Mouse (Mus musculus) embryonic facial prominence, embryonic 13.5 days (tissue): ENCODE results near the gene Rbak. TPM values are rescaled to one million over a fixed set of nuclear protein-coding genes. Genes with fewer than 3 reads are reported as not detected.
"Not testable (repeated sequence)": the region's sequence is repeated elsewhere in the genome, so short reads cannot be mapped to it uniquely, and the experiment has no call there.

Source experiments
- ATAC-seq: fragments of 200-750 bp; cut with Nextera tagmentation; 2 replicates; pipeline ENCODE4 v1.8.0; 2017; ENCODE audit warnings: low read depth; ENCODE audit not compliant: insufficient number of reproducible peaks, insufficient read depth, low FRiP score, low TSS enrichment
- H3K27ac ChIP-seq: fragments of 300-500 bp; sonication (generic); 2 replicates; pipeline ENCODE4 v1.5.1; 2015; ENCODE audit warnings: moderate library complexity, mild to moderate bottlenecking, inconsistent platforms
- H3K27me3 ChIP-seq: fragments of 300-500 bp; sonication (generic); 2 replicates; pipeline ENCODE4 v1.6.1; 2015; ENCODE audit warnings: mild to moderate bottlenecking, inconsistent platforms
- H3K36me3 ChIP-seq: fragments of 300-500 bp; sonication (generic); 2 replicates; pipeline ENCODE4 v1.6.1; 2015; ENCODE audit warnings: mild to moderate bottlenecking, inconsistent platforms
- H3K4me1 ChIP-seq: fragments of 300-500 bp; sonication (generic); 2 replicates; pipeline ENCODE4 v1.6.1; 2015; ENCODE audit warnings: inconsistent platforms
- H3K4me2 ChIP-seq: fragments of 300-500 bp; sonication (generic); 2 replicates; pipeline ENCODE4 v1.6.1; 2015; ENCODE audit warnings: moderate library complexity, mild to moderate bottlenecking, inconsistent platforms
- H3K4me3 ChIP-seq: fragments of 300-500 bp; sonication (generic); 2 replicates; pipeline ENCODE4 v1.5.1; 2015; ENCODE audit warnings: mild to moderate bottlenecking, inconsistent platforms
- H3K9ac ChIP-seq: fragments of 300-500 bp; sonication (generic); 2 replicates; pipeline ENCODE4 v1.6.1; 2015; ENCODE audit warnings: mild to moderate bottlenecking, inconsistent platforms
- H3K9me3 ChIP-seq: fragments of 300-500 bp; sonication (generic); 2 replicates; pipeline ENCODE4 v1.6.1; 2016; ENCODE audit warnings: inconsistent platforms
- WGBS: fragments of 180-500 bp; shearing (Covaris S2); methylation state at CpG from one replicate; pipeline ENCODE4 v1.1.7; 2015; ENCODE audit warnings: mixed read lengths; 5-methylcytosine and 5-hydroxymethylcytosine counted together
- polyA plus RNA-seq: library from polyadenylated mRNA; unstranded; fragments of >200 nt; fragmentation: Nextera tagmentation; extraction: Ambion mirVana; gene quantifications from 2 replicates; pipeline ENCODE4 v1.2.1, GENCODE M21; 2015

The Rbak gene
- polyA plus RNA-seq: 19.0 and 21.2 TPM in 2 replicates

DNA sequence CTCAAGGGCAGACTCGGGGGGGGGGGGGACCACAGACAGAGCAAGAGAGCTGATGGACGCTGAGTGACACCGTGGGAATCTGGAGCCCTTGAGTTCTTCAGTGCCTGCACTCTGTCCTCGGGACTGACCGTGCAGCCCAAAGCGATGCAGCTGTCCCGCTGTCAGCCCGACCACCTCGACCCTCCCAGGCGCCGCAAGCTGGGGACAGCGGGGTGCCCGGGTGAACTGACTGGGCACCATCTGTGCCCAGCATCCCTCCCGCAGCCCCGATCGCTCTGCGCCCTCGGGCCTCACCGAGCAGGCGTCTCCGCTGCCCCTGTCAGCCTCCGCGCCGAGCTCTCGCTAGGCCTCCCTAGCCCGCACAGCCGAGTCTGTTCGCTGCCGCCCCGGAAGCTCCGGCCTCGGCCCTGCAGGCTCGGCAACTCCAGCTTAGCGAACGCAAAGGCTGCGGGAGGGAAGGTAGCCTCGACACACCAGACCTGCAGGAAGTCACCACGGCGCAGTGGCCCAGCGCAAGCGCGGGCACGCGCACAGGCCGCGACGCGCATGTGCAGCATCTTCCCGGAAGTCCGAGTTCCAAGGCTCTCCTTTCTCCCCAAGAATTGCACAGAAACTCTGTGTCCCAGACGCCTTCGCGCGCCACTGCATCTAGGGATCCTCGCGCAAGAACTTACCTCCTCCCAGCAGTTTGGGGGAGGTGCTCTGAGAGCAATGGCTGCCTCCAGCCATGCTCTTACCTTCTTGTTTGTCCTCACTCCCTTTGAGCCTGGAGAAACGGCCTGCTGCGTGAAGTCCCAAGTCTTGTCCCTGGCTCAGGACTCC, at the start of gene Rbak, which contains the start of gene Spdye4b:
Gene Rbak, minus strand, starts transcription at position 521 of the 822 bp plus-strand sequence.
Gene Spdye4b, plus strand, starts transcription at position 763 of the 822 bp plus-strand sequence.
- H3K4me2 ChIP-seq: peak within 1 kb of the TSS; percentile 67
- under 1% methylated on average over 58 of the region's 58 CpGs for WGBS

DNA sequence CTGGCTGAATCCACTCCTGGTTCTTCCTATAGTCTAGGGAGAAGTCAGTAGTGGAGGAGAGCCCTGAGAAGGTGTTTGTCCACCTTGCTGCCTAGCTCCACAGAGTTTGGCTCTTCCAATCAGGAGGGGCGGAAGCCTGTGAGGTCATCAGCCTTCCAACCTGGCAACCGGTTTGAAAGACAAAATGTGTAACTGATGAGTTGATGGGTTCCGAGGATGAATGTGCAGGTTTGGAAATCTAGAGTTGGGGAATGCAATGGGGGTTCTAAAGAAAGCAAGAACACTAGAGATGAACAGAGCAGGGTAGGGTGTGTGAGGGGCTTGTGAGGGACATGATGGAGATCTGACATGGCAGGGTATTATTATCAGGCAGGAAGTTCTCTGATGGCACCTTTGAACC, 46.2 kb upstream of the Rbak start, which contains the start of gene Spdye4a:
Gene Spdye4a, minus strand, starts transcription at position 101 of the 400 bp plus-strand sequence.
- Histone ChIP-seq H3K4me2 (no peak within 1 kb of the TSS), H3K4me1 (no peaks in the 10 kb centered on the region), H3K9ac (no peak within 1 kb of the TSS), H3K27ac (no peak within 1 kb of the TSS), H3K9me3 (peaks cover 9% of the 10 kb centered on the region), H3K36me3 (no peaks in the 10 kb centered on the region), H3K27me3 (no peaks in the 10 kb centered on the region), H3K4me3 (no peak within 1 kb of the TSS)
- WGBS: 89% methylated on average over 3 of the region's 3 CpGs
- no peak for ATAC-seq

More for the DNA sequence above, at the start of gene Rbak, which contains the start of gene Spdye4b:
- peak within 1 kb of the TSS; percentile 93 for H3K4me3 ChIP-seq
- H3K4me1 ChIP-seq: peaks cover 12% of the 10 kb centered on the region
- ATAC-seq: peak; percentile 94
- no peaks in the 10 kb centered on the region for H3K9me3 ChIP-seq
- H3K27ac ChIP-seq: peak within 1 kb of the TSS; percentile 85
- peaks cover 4% of the 10 kb centered on the region; the same call in 1 of the 2 replicates for H3K27me3 ChIP-seq
- peak within 1 kb of the TSS; percentile 93 for H3K9ac ChIP-seq
- peaks cover 31% of the 10 kb centered on the region for H3K36me3 ChIP-seq

DNA sequence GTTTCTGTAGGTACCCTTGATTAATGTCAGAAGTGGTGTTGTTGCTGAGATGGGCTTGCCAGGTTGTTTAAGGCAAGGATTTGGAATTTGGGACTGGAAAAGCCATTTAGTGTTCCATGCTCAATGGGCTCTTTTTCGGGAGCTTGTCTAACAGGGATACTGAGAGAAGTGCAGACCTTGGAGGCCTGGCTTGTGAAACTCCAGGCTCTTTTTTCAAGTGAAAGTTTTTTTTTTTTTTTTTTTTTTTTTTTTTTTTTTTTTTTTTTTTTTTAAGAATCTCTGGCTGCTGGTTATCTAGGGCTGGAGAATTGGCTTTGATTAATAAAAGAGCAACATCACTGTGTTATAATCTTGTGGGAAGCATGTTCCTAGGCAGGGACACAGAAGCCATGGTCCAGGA, 41.7 kb upstream of the Rbak start:
- ATAC-seq: no peak
- Histone ChIP-seq H3K9ac (no peak overlapping the region), H3K4me2 (no peak overlapping the region), H3K4me3 (no peak overlapping the region), H3K27ac (no peak overlapping the region), H3K9me3 (no peaks in the 10 kb centered on the region), H3K27me3 (no peaks in the 10 kb centered on the region), H3K36me3 (no peaks in the 10 kb centered on the region), H3K4me1 (no peaks in the 10 kb centered on the region)
- WGBS: 86% methylated on average over 1 of the region's 1 CpGs

DNA sequence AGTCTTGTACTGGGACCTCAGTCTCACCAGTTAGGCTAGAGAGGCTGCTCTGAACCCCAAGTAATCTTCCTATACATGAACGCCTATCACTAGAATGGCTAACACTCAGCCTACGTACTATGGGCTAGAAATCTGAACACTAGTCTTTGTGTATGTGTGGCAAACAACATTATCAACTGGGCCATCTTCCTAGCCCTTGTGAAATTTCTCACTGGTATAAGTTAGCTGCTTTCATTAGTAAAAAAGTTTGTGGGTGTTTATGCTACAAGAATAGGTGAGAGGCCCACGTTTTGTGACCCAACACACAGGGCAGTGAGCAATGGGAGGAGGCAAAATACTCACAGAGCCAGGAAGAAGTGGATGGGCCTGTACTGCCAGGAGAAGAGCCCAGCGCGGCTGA, 40.4 kb upstream of the Rbak start:
- ATAC-seq: no peak
- Histone ChIP-seq H3K9me3 (no peaks in the 10 kb centered on the region), H3K27ac (no peak overlapping the region), H3K27me3 (no peaks in the 10 kb centered on the region), H3K4me1 (no peaks in the 10 kb centered on the region), H3K4me3 (no peak overlapping the region), H3K4me2 (no peak overlapping the region), H3K36me3 (no peaks in the 10 kb centered on the region), H3K9ac (no peak overlapping the region)
- WGBS: 77% methylated on average over 5 of the region's 5 CpGs

DNA sequence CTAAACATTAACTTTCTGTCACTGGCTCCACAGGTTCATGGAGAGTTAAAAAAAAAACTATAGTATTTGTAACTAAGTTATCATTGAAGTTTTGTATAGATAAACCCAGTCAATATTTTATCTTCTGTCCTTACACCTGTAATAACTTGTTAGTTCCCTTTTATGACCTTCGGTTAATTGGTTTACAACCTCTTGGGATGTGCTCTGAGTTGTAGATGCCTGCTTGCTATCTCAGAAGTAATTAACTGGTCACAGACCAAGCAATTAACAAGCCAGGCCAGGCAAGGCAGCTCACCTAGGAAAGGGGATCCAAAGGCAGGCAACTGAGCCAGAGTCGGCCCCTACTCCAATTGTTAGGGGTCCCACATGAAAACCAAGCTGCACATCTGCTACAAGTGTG, 33.3 kb upstream of the Rbak start:
- Histone ChIP-seq H3K27me3 (no peaks in the 10 kb centered on the region), H3K4me3 (no peak overlapping the region), H3K9me3 (0 out of 2 replicates have a peak, but pooled peaks cover under 1% of the 10 kb centered on the region), H3K4me1 (no peaks in the 10 kb centered on the region), H3K36me3 (no peaks in the 10 kb centered on the region), H3K27ac (no peak overlapping the region), H3K9ac (no peak overlapping the region), H3K4me2 (no peak overlapping the region)
- WGBS: 87% methylated on average over 2 of the region's 2 CpGs
- ATAC-seq: no peak

DNA sequence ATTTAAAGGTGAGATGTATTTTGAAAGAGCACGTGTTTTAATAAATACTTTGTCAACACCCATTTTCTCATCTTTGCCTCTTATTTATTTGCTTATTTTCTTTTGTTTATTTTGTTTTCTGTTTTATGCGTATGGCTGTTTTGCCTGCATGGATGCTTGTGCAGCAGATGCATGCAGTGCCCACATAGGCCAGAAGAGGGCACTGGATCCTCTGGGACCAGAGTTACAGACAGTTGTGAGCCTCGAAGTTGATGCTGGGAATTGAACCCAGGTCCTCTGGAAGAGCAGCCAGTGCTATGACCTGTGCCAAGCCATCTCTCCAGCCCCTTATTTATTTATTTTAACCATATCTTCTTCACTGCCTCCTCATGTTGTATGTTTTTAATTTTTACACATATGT, 24.4 kb upstream of the Rbak start:
- Histone ChIP-seq H3K36me3 (no peaks in the 10 kb centered on the region), H3K9ac (no peak overlapping the region), H3K27ac (no peak overlapping the region), H3K4me1 (no peaks in the 10 kb centered on the region), H3K4me2 (no peak overlapping the region), H3K27me3 (no peaks in the 10 kb centered on the region), H3K9me3 (peaks cover 6% of the 10 kb centered on the region; the same call in 1 of the 2 replicates), H3K4me3 (no peak overlapping the region)
- ATAC-seq: no peak
- WGBS: 69% methylated on average over 3 of the region's 3 CpGs

DNA sequence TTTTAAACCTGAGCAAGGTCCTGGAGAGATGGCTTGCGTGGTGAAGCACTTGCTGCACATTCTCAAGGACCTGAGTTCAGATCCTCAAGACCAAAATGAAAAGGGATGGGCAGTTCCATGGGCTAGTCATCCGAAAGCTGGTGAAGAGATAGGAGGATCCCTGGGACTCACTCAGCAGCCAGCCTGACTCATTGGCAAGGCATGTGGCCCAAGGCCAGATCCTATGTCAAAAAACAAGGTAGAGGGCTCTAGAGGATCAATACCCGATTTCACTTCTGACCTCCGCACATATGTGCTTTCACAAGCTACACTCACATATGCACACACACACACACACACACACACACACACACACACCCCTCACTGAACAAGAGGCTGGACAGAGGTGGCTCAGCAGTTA, 15.9 kb upstream of the Rbak start:
- H3K9me3 ChIP-seq: no peaks in the 10 kb centered on the region
- no peak overlapping the region for H3K27ac ChIP-seq
- no peaks in the 10 kb centered on the region for H3K4me1 ChIP-seq
- no peak for ATAC-seq
- no peak overlapping the region for H3K4me2 ChIP-seq
- H3K36me3 ChIP-seq: no peaks in the 10 kb centered on the region
- H3K9ac ChIP-seq: no peak overlapping the region
- peaks cover 3% of the 10 kb centered on the region; the same call in 1 of the 2 replicates for H3K27me3 ChIP-seq
- no peak overlapping the region for H3K4me3 ChIP-seq
- WGBS: 83% methylated on average over 4 of the region's 4 CpGs

DNA sequence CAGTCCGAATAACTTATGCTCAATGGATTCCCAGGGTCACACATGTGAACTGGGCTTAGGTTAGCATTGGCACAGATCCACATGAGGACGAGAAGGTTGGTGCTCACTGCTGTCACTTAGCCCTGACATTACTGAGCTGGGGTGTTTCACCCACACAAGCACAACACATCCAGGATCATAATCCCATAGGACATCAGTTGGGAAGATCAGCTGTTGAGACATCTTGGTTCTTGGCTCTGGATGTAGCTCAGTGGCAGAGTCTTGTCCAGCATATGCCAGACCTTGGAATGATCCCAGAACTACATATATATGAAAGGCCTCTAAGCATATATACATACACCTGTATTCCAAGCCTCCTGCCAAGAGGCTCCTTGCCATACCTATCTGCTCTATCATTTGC, 14.6 kb upstream of the Rbak start:
- no peak for ATAC-seq
- Histone ChIP-seq H3K4me2 (no peak overlapping the region), H3K36me3 (no peaks in the 10 kb centered on the region), H3K9me3 (no peaks in the 10 kb centered on the region), H3K4me1 (no peaks in the 10 kb centered on the region), H3K9ac (no peak overlapping the region), H3K27ac (no peak overlapping the region), H3K27me3 (peaks cover 3% of the 10 kb centered on the region; the same call in 1 of the 2 replicates), H3K4me3 (no peak overlapping the region)
- WGBS: 77% methylated on average over 2 of the region's 2 CpGs

DNA sequence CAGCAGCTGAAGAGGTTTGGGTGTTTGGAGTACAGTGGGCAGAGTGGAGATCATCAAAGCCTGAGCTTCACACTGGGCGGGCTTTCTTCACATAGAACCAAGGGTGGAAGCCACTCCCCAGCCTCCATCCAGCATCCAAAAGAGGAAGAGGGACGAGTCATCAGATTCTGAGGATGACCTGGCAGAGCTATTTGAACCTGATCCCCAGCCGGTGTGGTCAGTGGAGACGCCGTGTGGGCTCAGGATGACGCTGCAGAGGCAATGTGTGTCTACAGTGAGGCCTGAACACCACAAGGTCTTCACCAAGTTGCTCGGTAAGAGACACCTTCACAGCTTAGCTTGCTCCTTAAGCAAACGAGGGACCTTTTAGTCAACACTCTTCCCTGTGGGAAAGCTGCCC, 14.2 kb upstream of the Rbak start:
- H3K36me3 ChIP-seq, H3K4me3 ChIP-seq, H3K4me2 ChIP-seq, H3K4me1 ChIP-seq, H3K9me3 ChIP-seq, H3K9ac ChIP-seq, ATAC-seq, H3K27ac ChIP-seq, H3K27me3 ChIP-seq: not testable (repeated sequence)
- 72% methylated on average over 8 of the region's 8 CpGs for WGBS

DNA sequence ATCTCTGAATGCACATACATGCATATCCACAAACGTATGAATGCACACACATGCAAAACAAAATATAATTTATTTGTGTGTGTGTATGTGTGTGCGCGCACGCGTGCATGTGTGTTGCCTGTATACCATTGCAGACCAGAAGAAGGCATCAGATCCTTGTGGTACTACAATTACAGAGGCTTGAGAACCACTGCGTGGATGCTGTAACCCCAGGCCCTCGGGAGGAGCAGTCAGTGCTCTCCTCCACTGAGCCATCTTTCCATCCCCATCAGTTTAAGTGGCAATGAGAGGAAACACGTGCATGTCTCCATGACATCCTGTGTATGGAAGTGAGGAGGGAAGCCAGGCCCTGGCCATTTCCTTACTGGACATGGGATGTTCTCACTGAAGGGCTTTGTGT, 12.2 kb upstream of the Rbak start:
- H3K27me3 ChIP-seq: peaks cover 3% of the 10 kb centered on the region; the same call in 1 of the 2 replicates
- H3K4me3 ChIP-seq: no peak overlapping the region
- H3K4me2 ChIP-seq: no peak overlapping the region
- H3K27ac ChIP-seq: no peak overlapping the region
- H3K9me3 ChIP-seq: no peaks in the 10 kb centered on the region
- H3K4me1 ChIP-seq: no peaks in the 10 kb centered on the region
- no peak overlapping the region for H3K9ac ChIP-seq
- ATAC-seq: no peak
- no peaks in the 10 kb centered on the region for H3K36me3 ChIP-seq
- 86% methylated on average over 8 of the region's 8 CpGs for WGBS

DNA sequence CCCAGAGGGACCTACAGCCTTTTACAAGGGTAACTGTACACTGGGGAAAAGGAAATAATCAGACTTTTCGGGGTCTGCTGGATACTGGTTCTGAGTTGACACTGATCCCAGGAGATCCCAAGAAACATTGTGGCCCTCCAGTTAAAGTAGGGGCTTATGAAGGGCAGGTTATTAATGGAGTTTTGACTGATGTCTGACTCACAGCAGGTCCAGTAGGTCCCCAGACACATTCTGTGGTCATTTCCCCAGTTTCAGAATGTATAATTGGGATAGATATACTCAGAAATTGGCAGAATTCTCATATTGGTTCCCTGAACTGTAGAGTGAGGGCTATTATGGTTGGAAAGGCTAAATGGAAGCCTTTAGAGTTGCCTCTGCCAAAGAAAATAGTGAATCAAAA, 7.4 kb upstream of the Rbak start:
- not testable (repeated sequence) for H3K9ac ChIP-seq, H3K9me3 ChIP-seq, H3K36me3 ChIP-seq, H3K4me1 ChIP-seq, H3K27ac ChIP-seq, H3K4me2 ChIP-seq, H3K4me3 ChIP-seq, H3K27me3 ChIP-seq, ATAC-seq
- 69% methylated on average over 1 of the region's 1 CpGs for WGBS

DNA sequence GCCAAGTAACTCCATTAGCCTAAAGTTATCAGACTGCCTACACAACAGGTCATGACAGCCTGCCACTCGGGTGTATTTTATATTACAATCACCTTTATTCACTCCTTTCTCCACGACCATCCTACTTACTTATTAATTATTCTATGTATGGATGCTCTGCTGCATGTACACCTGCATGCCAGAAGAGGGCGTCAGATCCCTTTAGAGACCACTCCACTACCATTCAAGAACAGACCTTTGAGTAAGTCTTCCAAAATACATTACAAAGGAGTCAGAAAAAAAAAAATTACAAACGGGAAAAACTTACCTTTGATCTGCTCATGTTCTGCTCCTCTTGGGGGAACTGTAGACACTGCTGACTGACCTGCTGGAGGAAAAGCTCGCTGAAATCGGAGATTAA, 1.4 kb downstream of the Rbak start:
- H3K4me2 ChIP-seq: peak overlapping the region; percentile 67
- no peaks in the 10 kb centered on the region; the same call in 1 of the 2 replicates for H3K9me3 ChIP-seq
- H3K9ac ChIP-seq: peak overlapping the region; percentile 93; the same call in 1 of the 2 replicates
- H3K27me3 ChIP-seq: peaks cover 4% of the 10 kb centered on the region; the same call in 1 of the 2 replicates
- no peak overlapping the region for H3K27ac ChIP-seq
- ATAC-seq: no peak
- 36% methylated on average over 6 of the region's 6 CpGs for WGBS
- H3K4me1 ChIP-seq: peaks cover 12% of the 10 kb centered on the region
- peaks cover 44% of the 10 kb centered on the region for H3K36me3 ChIP-seq
- peak overlapping the region; percentile 93 for H3K4me3 ChIP-seq
